Comparison of ENCODE assay signal across 8 mouse cellular contexts in the genomic region with DNA sequence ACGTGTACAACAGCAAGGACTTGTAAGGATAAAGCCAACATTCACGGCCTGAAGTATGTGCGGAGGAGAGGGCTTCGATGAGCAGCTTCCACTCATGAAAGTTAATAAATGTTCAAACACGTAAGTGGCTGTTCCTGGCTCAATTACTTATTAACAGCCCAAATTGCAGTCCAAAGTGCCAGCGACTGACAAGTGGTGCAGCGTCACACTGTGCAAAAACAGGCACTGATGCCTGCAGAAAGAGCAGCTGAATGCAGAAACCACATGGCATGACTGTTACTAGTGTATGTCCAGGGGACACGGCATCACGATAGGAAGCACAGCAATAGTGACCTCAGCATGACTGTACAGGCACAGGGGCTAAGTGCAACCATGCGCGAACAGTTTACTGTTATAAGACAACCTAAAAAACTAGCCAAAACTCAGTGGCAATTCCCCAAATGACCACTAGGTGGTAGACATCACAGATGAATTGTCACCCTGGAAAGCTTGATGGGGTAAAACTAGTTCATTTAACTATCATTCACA. TPM values are rescaled to one million over a fixed set of nuclear protein-coding genes. Genes with fewer than 3 reads are reported as not detected.
DNase-seq lines count a peak whose midpoint lies in the region; ATAC-seq lines count a peak whose summit lies in the region.

No protein-coding gene starts in this region.

- H3K4me3 ChIP-seq in liver, embryonic 11.5 days (ENCODE audit: low read depth, low read length) = no peak overlapping the region
- H3K4me3 ChIP-seq in neural tube, embryonic 14.5 days (ENCODE audit: low read depth, low read length) = no peak overlapping the region

- H3K36me3 ChIP-seq in liver, embryonic 11.5 days (ENCODE audit: control insufficient read depth, insufficient read depth, low read length) = no peaks in the 10 kb centered on the region
- H3K36me3 ChIP-seq in neural tube, embryonic 14.5 days (ENCODE audit: control insufficient read depth, insufficient read depth, low read length) = peaks cover 20% of the 10 kb centered on the region

- WGBS in liver, embryonic 11.5 days = 81% methylated on average over 11 of the region's 11 CpGs
- WGBS in neural tube, embryonic 14.5 days = 86% methylated on average over 11 of the region's 11 CpGs

- DNase-seq in right cerebral cortex, adult 18-20 months = peak; percentile 50
- no peak for DNase-seq in right cerebral cortex, postnatal 36 days (ENCODE audit: low spot score in 2 of 2)
- DNase-seq in ZHBTc4 (ENCODE audit: low read depth, low spot score) = peak; percentile 76
- peak; percentile 23 for DNase-seq in fibroblast of lung, adult 2 months (ENCODE audit: low read depth)
- DNase-seq in kidney, adult 18-20 months = peak; percentile 62
- DNase-seq in liver, embryonic 11.5 days (ENCODE audit: low spot score) = no peak
- no peak for DNase-seq in urinary bladder, postnatal 4 days (ENCODE audit: low spot score in 2 of 2)

- no peak overlapping the region for H3K9ac ChIP-seq in liver, embryonic 11.5 days (ENCODE audit: low read depth, low read length)
- no peak overlapping the region for H3K9ac ChIP-seq in neural tube, embryonic 14.5 days (replicated peaks; ENCODE audit: low read depth, low read length)

- no peaks in the 10 kb centered on the region for H3K27me3 ChIP-seq in liver, embryonic 11.5 days (replicated peaks; ENCODE audit: control insufficient read depth, insufficient read depth, low read length)
- H3K27me3 ChIP-seq in neural tube, embryonic 14.5 days (ENCODE audit: control insufficient read depth, insufficient read depth, low read length) = no peaks in the 10 kb centered on the region

- no peaks in the 10 kb centered on the region for H3K4me1 ChIP-seq in liver, embryonic 11.5 days (replicated peaks; ENCODE audit: control insufficient read depth, insufficient read depth, low read length)
- no peaks in the 10 kb centered on the region for H3K4me1 ChIP-seq in neural tube, embryonic 14.5 days (ENCODE audit: control insufficient read depth, insufficient read depth, low read length)

- H3K27ac ChIP-seq in liver, embryonic 11.5 days (ENCODE audit: low read depth, low read length) = no peak overlapping the region
- H3K27ac ChIP-seq in neural tube, embryonic 14.5 days (ENCODE audit: low read depth, low read length) = no peak overlapping the region

- 0 out of 2 replicates have a peak, but pooled peaks have one; percentile 25 for ATAC-seq in liver, embryonic 11.5 days (replicated peaks; ENCODE audit: low FRiP score)
- peak; percentile 29 for ATAC-seq in neural tube, embryonic 14.5 days (ENCODE audit: low read depth)

- no peak overlapping the region for H3K4me2 ChIP-seq in liver, embryonic 11.5 days
- H3K4me2 ChIP-seq in neural tube, embryonic 14.5 days (ENCODE audit: low read depth, low read length) = no peak overlapping the region

- no peaks in the 10 kb centered on the region for H3K9me3 ChIP-seq in liver, embryonic 11.5 days (ENCODE audit: control insufficient read depth, low read length)
- no peaks in the 10 kb centered on the region for H3K9me3 ChIP-seq in neural tube, embryonic 14.5 days (ENCODE audit: control insufficient read depth, low read length)

RNA-seq across cellular contexts. Expression of a gene that starts 31.3 kb away (rescaled TPM):
- polyA plus RNA-seq in liver, embryonic 11.5 days (2014; fragmentation: Nextera tagmentation; extraction: Ambion mirVana) = 53.1 and 53.7 TPM in 2 replicates
- polyA plus RNA-seq in neural tube, embryonic 14.5 days (2014; fragmentation: Nextera tagmentation; extraction: Ambion mirVana) = 220 and 225 TPM in 2 replicates

Comparison
In these comparisons a context has a peak if more than half of its experiments do, and no peak if none do; other contexts are left out.
1. DNase-seq: peak in right cerebral cortex, adult 18-20 months (single experiment), ZHBTc4 (single experiment), fibroblast of lung, adult 2 months (single experiment) and kidney, adult 18-20 months (single experiment); none in right cerebral cortex, postnatal 36 days (0 of 2), liver, embryonic 11.5 days (single experiment) and urinary bladder, postnatal 4 days (0 of 2).